ENCODE assay signal across 9 mouse cellular contexts in the genomic region with DNA sequence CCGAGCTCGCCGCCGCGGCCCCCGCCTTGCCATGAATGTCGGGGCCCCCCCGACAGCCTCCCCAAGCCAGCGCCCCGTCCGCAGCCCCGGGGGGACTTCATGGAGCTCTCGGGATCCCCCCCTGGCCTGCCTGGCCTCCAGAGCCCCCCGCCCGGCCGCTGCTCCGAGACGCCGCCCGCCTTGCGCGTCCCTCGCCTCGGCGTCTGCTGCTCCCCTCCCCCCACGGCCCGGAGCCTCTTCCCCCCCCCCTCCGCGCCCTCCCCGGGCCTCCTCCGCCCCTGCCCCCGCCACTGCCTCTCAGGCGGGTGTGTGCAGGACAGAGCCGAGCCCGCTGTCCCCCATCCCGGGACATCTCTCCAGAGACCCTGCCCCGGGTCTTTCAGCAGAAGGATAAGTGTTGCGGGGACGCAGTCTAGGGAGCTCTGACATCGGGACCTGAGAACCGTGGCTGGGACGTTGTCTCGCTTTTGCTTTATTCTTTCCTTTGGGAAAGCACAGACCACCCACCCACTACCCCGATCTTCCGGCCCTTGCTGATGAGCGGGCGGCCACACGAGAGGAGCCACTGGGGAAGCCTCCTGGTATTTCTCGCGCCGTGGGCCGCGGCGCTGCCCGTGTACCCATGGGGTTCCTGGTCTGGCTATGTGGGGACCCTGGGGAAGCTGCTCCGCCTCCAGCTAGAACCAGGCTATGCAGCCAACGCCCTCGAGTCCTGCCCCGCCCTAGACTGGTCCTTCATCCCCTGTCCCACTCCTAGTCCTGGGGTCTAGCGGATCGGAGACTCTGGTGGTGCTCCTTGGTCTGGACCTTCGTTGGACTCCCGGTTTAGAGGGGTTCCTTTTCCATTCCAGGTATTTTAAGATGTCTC. TPM values are rescaled to one million over a fixed set of nuclear protein-coding genes. Genes with fewer than 3 reads are reported as not detected.
DNase-seq lines count a peak whose midpoint lies in the region; ATAC-seq lines count a peak whose summit lies in the region.
"Had no signal": no experiment of that assay in that cellular context is flagged by ENCODE, and none has a peak within 500 bp of the region (broad histone marks: within the 10 kb centered on the region; RNA-seq: fewer than 3 reads in every experiment).

No protein-coding gene starts in this region.

- H3K9me3 ChIP-seq in hindbrain, embryonic 11.5 days (ENCODE audit: control insufficient read depth, low read length), result no peaks in the 10 kb centered on the region
- no peaks in the 10 kb centered on the region for H3K9me3 ChIP-seq in limb, embryonic 15.5 days
- H3K9me3 ChIP-seq in neural tube, embryonic 15.5 days (replicated peaks), result no peaks in the 10 kb centered on the region

- H3K27ac ChIP-seq in hindbrain, embryonic 11.5 days (ENCODE audit: low read depth, low read length), result peak overlapping the region; percentile 67
- peak overlapping the region; percentile 95 for H3K27ac ChIP-seq in limb, embryonic 15.5 days
- H3K27ac ChIP-seq in neural tube, embryonic 15.5 days (replicated peaks), result peak overlapping the region; percentile 60; the same call in 1 of the 2 replicates

- 0 out of 2 replicates have a peak, but pooled peaks cover 7% of the 10 kb centered on the region for H3K27me3 ChIP-seq in hindbrain, embryonic 11.5 days (ENCODE audit: control insufficient read depth, insufficient read depth, low read length)
- peaks cover 26% of the 10 kb centered on the region for H3K27me3 ChIP-seq in limb, embryonic 15.5 days
- H3K27me3 ChIP-seq in neural tube, embryonic 15.5 days (replicated peaks), result peaks cover 38% of the 10 kb centered on the region

- H3K4me3 ChIP-seq in hindbrain, embryonic 11.5 days (ENCODE audit: low read depth, low read length), result peak overlapping the region; percentile 45
- peak overlapping the region; percentile 81 for H3K4me3 ChIP-seq in limb, embryonic 15.5 days
- H3K4me3 ChIP-seq in neural tube, embryonic 15.5 days (replicated peaks), result peak overlapping the region; percentile 68

- peak; percentile 95 for DNase-seq in heart, adult 11 months
- DNase-seq in heart, postnatal 36 days, result no peak
- peak; percentile 70 for DNase-seq in embryo, embryonic 10.5 days (ENCODE audit: low spot score)
- DNase-seq in hindbrain, embryonic 11.5 days (ENCODE audit: low spot score), result peak; percentile 67
- no peak for DNase-seq in ovary, adult 18-20 months (ENCODE audit: low spot score)
- no peak for DNase-seq in cerebellum, adult 9-11 months

- 2% methylated on average over 30 of the region's 63 CpGs for WGBS in hindbrain, embryonic 11.5 days
- WGBS in limb, embryonic 15.5 days, result 2% methylated on average over 55 of the region's 63 CpGs
- 3% methylated on average over 58 of the region's 63 CpGs for WGBS in neural tube, embryonic 15.5 days

- peak overlapping the region; percentile 66 for H3K9ac ChIP-seq in hindbrain, embryonic 11.5 days (ENCODE audit: low read depth, low read length)
- peak overlapping the region; percentile 85 for H3K9ac ChIP-seq in limb, embryonic 15.5 days
- H3K9ac ChIP-seq in neural tube, embryonic 15.5 days (replicated peaks), result peak overlapping the region; percentile 70

- ATAC-seq in hindbrain, embryonic 11.5 days (ENCODE audit: low FRiP score), result peak; percentile 69
- 0 out of 2 replicates have a peak, but pooled peaks have one; percentile 7 for ATAC-seq in limb, embryonic 15.5 days (ENCODE audit: insufficient number of reproducible peaks, low FRiP score, low TSS enrichment, low read depth)
- ATAC-seq in neural tube, embryonic 15.5 days (ENCODE audit: low FRiP score), result 0 out of 2 replicates have a peak, but pooled peaks have one; percentile 23

- intact Hi-C loops in heart, postnatal 36 days (cut with DNase I), result no loop called here

- peak overlapping the region; percentile 75 for H3K4me2 ChIP-seq in hindbrain, embryonic 11.5 days (replicated peaks; ENCODE audit: low read depth, low read length)
- H3K4me2 ChIP-seq in limb, embryonic 15.5 days, result peak overlapping the region; percentile 74
- peak overlapping the region; percentile 98 for H3K4me2 ChIP-seq in neural tube, embryonic 15.5 days

- H3K36me3 ChIP-seq in hindbrain, embryonic 11.5 days (ENCODE audit: control insufficient read depth, insufficient read depth, low read length), result no peaks in the 10 kb centered on the region
- no peaks in the 10 kb centered on the region; the same call in 1 of the 2 replicates for H3K36me3 ChIP-seq in limb, embryonic 15.5 days
- H3K36me3 ChIP-seq in neural tube, embryonic 15.5 days, result no peaks in the 10 kb centered on the region

- H3K4me1 ChIP-seq in hindbrain, embryonic 11.5 days (replicated peaks; ENCODE audit: control insufficient read depth, insufficient read depth, low read length), result no peaks in the 10 kb centered on the region; the same call in 1 of the 2 replicates
- H3K4me1 ChIP-seq in limb, embryonic 15.5 days, result peaks cover 60% of the 10 kb centered on the region
- peaks cover 36% of the 10 kb centered on the region for H3K4me1 ChIP-seq in neural tube, embryonic 15.5 days

RNA-seq across cellular contexts. Expression of a gene that starts 2.0 kb away (rescaled TPM):
- total RNA-seq in heart, postnatal 36 days (2021), result over 10,000 TPM; 10,942 to 11,353 TPM
- polyA plus RNA-seq in hindbrain, embryonic 11.5 days (2014; fragmentation: Nextera tagmentation; extraction: Ambion mirVana), result 0.42 and 0.73 TPM in 2 replicates
- 16.3 and 125 TPM in 2 replicates for polyA plus RNA-seq in limb, embryonic 15.5 days (2015; fragmentation: Nextera tagmentation; extraction: Ambion mirVana)
- 1.9 and 4.1 TPM in 2 replicates for polyA plus RNA-seq in neural tube, embryonic 15.5 days (2015; fragmentation: Nextera tagmentation; extraction: Ambion mirVana)
- total RNA-seq: MEL had no signal

RNA-seq across cellular contexts. Expression of a gene that starts 3.3 kb away (rescaled TPM):
- total RNA-seq in heart, postnatal 36 days (2021), result 1 to 10 TPM; 6.5 to 6.6 TPM
- 21.9 and 23.9 TPM in 2 replicates for polyA plus RNA-seq in hindbrain, embryonic 11.5 days (2014; fragmentation: Nextera tagmentation; extraction: Ambion mirVana)
- 82.6 and 110 TPM in 2 replicates for polyA plus RNA-seq in limb, embryonic 15.5 days (2015; fragmentation: Nextera tagmentation; extraction: Ambion mirVana)
- polyA plus RNA-seq in neural tube, embryonic 15.5 days (2015; fragmentation: Nextera tagmentation; extraction: Ambion mirVana), result 12.9 and 17.0 TPM in 2 replicates

RNA-seq across cellular contexts. Expression of a gene that starts 54.3 kb away (rescaled TPM):
- total RNA-seq in heart, postnatal 36 days (2021), result not detected
- polyA plus RNA-seq in hindbrain, embryonic 11.5 days (2014; fragmentation: Nextera tagmentation; extraction: Ambion mirVana), result not detected in 2 replicates
- not detected in 2 replicates for polyA plus RNA-seq in limb, embryonic 15.5 days (2015; fragmentation: Nextera tagmentation; extraction: Ambion mirVana)
- not detected in 2 replicates for polyA plus RNA-seq in neural tube, embryonic 15.5 days (2015; fragmentation: Nextera tagmentation; extraction: Ambion mirVana)
- total RNA-seq: MEL had no signal

Comparison
In these comparisons a context has a peak if more than half of its experiments do, and no peak if none do; other contexts are left out.
1. DNase-seq: peak in heart, adult 11 months (single experiment), embryo, embryonic 10.5 days (single experiment) and hindbrain, embryonic 11.5 days (single experiment); none in heart, postnatal 36 days (0 of 2), ovary, adult 18-20 months (single experiment) and cerebellum, adult 9-11 months (single experiment).
2. ATAC-seq: peak in every context shown above with its lines; median percentile 69 in hindbrain, embryonic 11.5 days; 23 in neural tube, embryonic 15.5 days; 7 in limb, embryonic 15.5 days.
3. Peak in every context shown above with its lines, with median percentiles within 50 percentile points of each other: H3K27ac ChIP-seq, H3K4me2 ChIP-seq, H3K4me3 ChIP-seq and H3K9ac ChIP-seq.